Mouse (Mus musculus): Measurements from ENCODE around the gene Jmjd6. TPM values are rescaled to one million over a fixed set of nuclear protein-coding genes. Genes with fewer than 3 reads are reported as not detected.

Gene Jmjd6
- polyA plus RNA-seq, 1 experiment from 2014 or later: 86.2 TPM

DNA sequence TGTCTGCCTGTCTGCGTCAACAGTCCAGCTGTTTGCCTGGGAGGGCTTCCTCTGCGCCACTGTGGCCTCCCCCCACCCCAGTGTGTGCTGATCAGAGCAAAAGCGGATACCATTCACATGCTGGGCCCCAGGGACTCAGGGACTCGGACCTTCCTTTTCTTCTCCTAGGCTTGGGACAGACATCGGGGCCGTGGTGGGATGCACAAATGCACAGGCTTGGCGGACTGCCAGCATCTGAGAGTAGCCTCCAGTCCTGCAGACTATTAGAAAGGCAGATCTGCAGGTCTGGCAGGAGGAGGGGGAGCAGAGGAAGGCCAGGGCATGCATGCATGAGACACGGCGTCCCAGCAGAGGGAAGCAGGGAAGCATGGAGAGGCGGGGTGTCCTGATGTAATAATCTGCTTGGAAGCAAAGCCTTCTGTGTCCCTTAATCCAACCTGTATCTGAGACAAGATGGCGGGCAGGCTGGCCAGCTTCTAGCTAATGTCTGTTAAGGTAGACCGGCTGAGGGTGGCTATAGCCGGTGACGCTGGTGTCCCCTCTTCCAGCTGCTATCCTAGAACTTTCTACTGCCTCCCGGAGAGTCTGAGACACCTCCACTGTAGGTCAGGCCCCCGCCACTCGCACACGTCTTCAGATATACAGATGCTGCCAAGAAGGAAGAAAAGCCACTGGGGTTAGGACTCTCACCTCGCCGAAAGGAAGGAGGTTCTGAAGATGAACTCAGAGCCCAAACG is 30.3 kb downstream of the Jmjd6 start:
- Histone ChIP-seq H3K4me2 (peak overlapping the region; percentile 18; the same call in 1 of the 2 replicates), H3K4me3 (replicated peaks) (no peak overlapping the region), H3K9ac (replicated peaks) (no peak overlapping the region), H3K4me1 (replicated peaks) (peaks cover 55% of the 10 kb centered on the region), H3K9me3 (no peaks in the 10 kb centered on the region), H3K36me3 (no peaks in the 10 kb centered on the region), H3K27me3 (peaks cover 5% of the 10 kb centered on the region; the same call in 1 of the 2 replicates), H3K27ac (peak overlapping the region; percentile 93)
- WGBS: 50% methylated on average over 21 of the region's 21 CpGs
- peak; percentile 21; the same call in 1 of the 2 replicates for ATAC-seq (ENCODE audit: insufficient number of reproducible peaks, insufficient read depth, low FRiP score, low TSS enrichment, low read depth)

DNA sequence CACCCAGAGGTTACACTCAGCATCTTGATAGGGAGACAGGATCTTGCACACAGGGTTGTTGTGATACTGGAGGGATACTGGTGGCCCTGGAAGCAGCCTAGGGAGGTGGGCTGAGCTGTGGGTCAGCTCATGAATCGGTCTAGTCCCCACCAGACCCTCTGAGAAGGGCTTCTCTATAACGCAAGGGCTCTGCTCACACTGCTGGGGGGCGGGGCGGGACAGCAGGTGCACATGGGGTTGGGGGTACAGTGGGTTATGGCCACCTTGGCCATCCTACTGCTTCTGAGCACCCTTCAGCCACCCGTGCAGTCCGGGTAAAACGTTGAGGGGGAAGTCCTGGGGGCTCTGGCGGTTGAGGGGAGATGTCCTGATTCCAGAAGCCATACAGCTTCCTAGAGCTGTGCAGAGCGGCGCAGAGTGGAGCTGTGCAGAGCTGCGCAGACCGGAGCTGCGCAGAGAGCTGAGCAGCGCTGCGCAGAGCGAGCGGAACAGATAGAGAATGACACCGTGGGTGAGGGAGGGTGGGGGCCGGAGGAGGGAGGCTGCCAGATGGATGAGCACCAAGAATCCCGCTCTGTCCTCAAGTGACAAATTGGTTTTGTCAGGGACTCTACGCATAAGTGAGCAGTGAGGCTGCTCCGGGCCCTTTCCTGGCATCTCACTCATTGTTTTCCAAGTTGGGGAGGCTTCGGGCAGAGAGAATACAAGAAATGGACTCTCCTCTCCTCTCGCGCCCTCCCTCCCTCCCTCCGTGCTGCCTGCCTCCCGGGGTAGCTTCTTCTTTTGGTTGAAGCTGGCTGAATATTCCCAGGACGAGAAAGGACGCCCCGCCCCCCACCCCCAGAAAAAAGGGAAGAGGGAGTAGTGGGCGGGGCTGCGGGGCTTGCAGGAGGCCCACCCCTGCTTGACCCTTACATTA is 32.0 kb downstream of the Jmjd6 start:
- WGBS: 7% methylated on average over 32 of the region's 32 CpGs
- Histone ChIP-seq H3K9ac (replicated peaks) (peak overlapping the region; percentile 40), H3K4me2 (peak overlapping the region; percentile 68), H3K27ac (peak overlapping the region; percentile 56; the same call in 1 of the 2 replicates), H3K36me3 (no peaks in the 10 kb centered on the region), H3K4me3 (replicated peaks) (peak overlapping the region; percentile 39), H3K27me3 (peaks cover 5% of the 10 kb centered on the region; the same call in 1 of the 2 replicates), H3K4me1 (replicated peaks) (peaks cover 58% of the 10 kb centered on the region), H3K9me3 (no peaks in the 10 kb centered on the region)
- 0 out of 2 replicates have a peak, but pooled peaks have one; percentile 48 for ATAC-seq (ENCODE audit: insufficient number of reproducible peaks, insufficient read depth, low FRiP score, low TSS enrichment, low read depth)

DNA sequence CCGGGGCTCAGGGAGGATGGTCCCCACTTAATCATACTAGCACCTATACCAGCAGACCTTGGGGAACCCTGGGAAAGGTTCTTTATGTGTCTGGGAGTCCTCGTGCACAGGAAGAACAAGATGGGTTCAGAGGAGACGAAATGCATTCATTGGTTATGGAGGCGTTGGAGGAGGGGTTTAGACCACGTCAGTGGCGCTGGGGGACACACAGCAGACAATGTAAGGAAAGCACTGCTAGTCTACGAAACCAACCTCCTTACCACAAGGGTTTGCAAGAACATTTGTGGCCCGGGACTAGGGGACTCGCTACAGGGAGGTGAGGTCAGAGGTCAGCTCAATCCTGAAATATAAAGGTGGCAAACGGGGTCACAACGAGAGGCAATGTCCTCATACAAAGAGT is 32.7 kb downstream of the Jmjd6 start:
- H3K27ac ChIP-seq: no peak overlapping the region
- H3K27me3 ChIP-seq: peaks cover 5% of the 10 kb centered on the region; the same call in 1 of the 2 replicates
- no peaks in the 10 kb centered on the region for H3K9me3 ChIP-seq
- H3K9ac ChIP-seq (replicated peaks): no peak overlapping the region
- no peak for ATAC-seq (ENCODE audit: insufficient number of reproducible peaks, insufficient read depth, low FRiP score, low TSS enrichment, low read depth)
- no peaks in the 10 kb centered on the region for H3K36me3 ChIP-seq
- H3K4me3 ChIP-seq (replicated peaks): no peak overlapping the region
- no peak overlapping the region; the same call in 1 of the 2 replicates for H3K4me2 ChIP-seq
- H3K4me1 ChIP-seq (replicated peaks): peaks cover 57% of the 10 kb centered on the region
- 65% methylated on average over 11 of the region's 11 CpGs for WGBS

GRCm38 (mm10) chr11:116809520-116809919 is 33.7 kb downstream of the Jmjd6 start:
- H3K4me2 ChIP-seq: no peak overlapping the region
- H3K27ac ChIP-seq: no peak overlapping the region
- H3K4me3 ChIP-seq (replicated peaks): no peak overlapping the region
- H3K9ac ChIP-seq (replicated peaks): no peak overlapping the region
- peaks cover 5% of the 10 kb centered on the region; the same call in 1 of the 2 replicates for H3K27me3 ChIP-seq
- no peak for ATAC-seq (ENCODE audit: insufficient number of reproducible peaks, insufficient read depth, low FRiP score, low TSS enrichment, low read depth)
- H3K4me1 ChIP-seq (replicated peaks): peaks cover 47% of the 10 kb centered on the region
- no peaks in the 10 kb centered on the region for H3K9me3 ChIP-seq
- no peaks in the 10 kb centered on the region for H3K36me3 ChIP-seq
- whole genome bisulfite sequencing: 82% methylated on average over 8 of the region's 8 CpGs

GRCm38 (mm10) chr11:116808811-116809395 is 34.3 kb downstream of the Jmjd6 start:
- no peak overlapping the region for H3K27ac ChIP-seq

GRCm38 (mm10) chr11:116807938-116808606 is 35.2 kb downstream of the Jmjd6 start:
- Histone ChIP-seq H3K27me3 (peaks cover 5% of the 10 kb centered on the region; the same call in 1 of the 2 replicates), H3K4me3 (replicated peaks) (no peak overlapping the region), H3K4me1 (replicated peaks) (peaks cover 33% of the 10 kb centered on the region), H3K27ac (0 out of 2 replicates have a peak overlapping the region, but pooled peaks have one; percentile 41), H3K4me2 (no peak overlapping the region), H3K36me3 (no peaks in the 10 kb centered on the region), H3K9me3 (no peaks in the 10 kb centered on the region), H3K9ac (replicated peaks) (no peak overlapping the region)
- no peak for ATAC-seq (ENCODE audit: insufficient number of reproducible peaks, insufficient read depth, low FRiP score, low TSS enrichment, low read depth)
- 31% methylated on average over 7 of the region's 7 CpGs for WGBS

More at GRCm38 (mm10) chr11:116808811-116809395, 34.3 kb downstream of the Jmjd6 start:
- Histone ChIP-seq H3K36me3 (no peaks in the 10 kb centered on the region), H3K4me3 (replicated peaks) (no peak overlapping the region), H3K9me3 (no peaks in the 10 kb centered on the region), H3K9ac (replicated peaks) (no peak overlapping the region), H3K4me1 (replicated peaks) (peaks cover 41% of the 10 kb centered on the region), H3K4me2 (no peak overlapping the region), H3K27me3 (peaks cover 5% of the 10 kb centered on the region; the same call in 1 of the 2 replicates)
- 83% methylated on average over 11 of the region's 11 CpGs for WGBS
- no peak for ATAC-seq (ENCODE audit: insufficient number of reproducible peaks, insufficient read depth, low FRiP score, low TSS enrichment, low read depth)

GRCm38 (mm10) chr11:116807526-116807925 is 35.7 kb downstream of the Jmjd6 start:
- Histone ChIP-seq H3K4me2 (no peak overlapping the region), H3K27ac (no peak overlapping the region), H3K4me3 (replicated peaks) (no peak overlapping the region), H3K4me1 (replicated peaks) (peaks cover 27% of the 10 kb centered on the region), H3K36me3 (no peaks in the 10 kb centered on the region), H3K27me3 (peaks cover 5% of the 10 kb centered on the region; the same call in 1 of the 2 replicates), H3K9me3 (no peaks in the 10 kb centered on the region), H3K9ac (replicated peaks) (no peak overlapping the region)
- WGBS: 77% methylated on average over 3 of the region's 3 CpGs
- ATAC-seq (ENCODE audit: insufficient number of reproducible peaks, insufficient read depth, low FRiP score, low TSS enrichment, low read depth): no peak

DNA sequence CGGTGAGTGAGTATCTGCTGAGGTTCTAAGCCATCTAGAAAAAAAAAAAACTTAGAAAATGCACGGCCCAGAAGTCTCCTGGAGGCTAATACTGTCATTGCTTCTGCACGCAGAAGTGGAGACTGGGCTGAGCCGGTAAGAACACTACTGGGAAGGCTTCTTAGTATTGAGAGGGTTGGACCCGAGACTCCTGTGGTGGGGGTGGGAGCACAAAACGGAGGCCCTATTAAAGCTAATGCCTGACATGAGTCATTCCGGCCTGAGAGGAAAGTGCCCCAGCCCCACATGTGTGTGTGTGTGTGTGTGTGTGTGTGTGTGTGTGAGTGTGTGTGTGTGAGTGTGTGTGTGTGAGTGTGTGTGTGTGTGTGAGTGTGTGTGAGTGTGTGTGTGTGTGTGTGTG is 36.1 kb downstream of the Jmjd6 start:
- Histone ChIP-seq H3K9me3 (no peaks in the 10 kb centered on the region), H3K4me1 (replicated peaks) (peaks cover 23% of the 10 kb centered on the region), H3K4me2 (no peak overlapping the region), H3K9ac (replicated peaks) (no peak overlapping the region), H3K27ac (no peak overlapping the region), H3K36me3 (no peaks in the 10 kb centered on the region), H3K4me3 (replicated peaks) (no peak overlapping the region), H3K27me3 (peaks cover 5% of the 10 kb centered on the region; the same call in 1 of the 2 replicates)
- ATAC-seq (ENCODE audit: insufficient number of reproducible peaks, insufficient read depth, low FRiP score, low TSS enrichment, low read depth): no peak
- WGBS: 58% methylated on average over 7 of the region's 7 CpGs

DNA sequence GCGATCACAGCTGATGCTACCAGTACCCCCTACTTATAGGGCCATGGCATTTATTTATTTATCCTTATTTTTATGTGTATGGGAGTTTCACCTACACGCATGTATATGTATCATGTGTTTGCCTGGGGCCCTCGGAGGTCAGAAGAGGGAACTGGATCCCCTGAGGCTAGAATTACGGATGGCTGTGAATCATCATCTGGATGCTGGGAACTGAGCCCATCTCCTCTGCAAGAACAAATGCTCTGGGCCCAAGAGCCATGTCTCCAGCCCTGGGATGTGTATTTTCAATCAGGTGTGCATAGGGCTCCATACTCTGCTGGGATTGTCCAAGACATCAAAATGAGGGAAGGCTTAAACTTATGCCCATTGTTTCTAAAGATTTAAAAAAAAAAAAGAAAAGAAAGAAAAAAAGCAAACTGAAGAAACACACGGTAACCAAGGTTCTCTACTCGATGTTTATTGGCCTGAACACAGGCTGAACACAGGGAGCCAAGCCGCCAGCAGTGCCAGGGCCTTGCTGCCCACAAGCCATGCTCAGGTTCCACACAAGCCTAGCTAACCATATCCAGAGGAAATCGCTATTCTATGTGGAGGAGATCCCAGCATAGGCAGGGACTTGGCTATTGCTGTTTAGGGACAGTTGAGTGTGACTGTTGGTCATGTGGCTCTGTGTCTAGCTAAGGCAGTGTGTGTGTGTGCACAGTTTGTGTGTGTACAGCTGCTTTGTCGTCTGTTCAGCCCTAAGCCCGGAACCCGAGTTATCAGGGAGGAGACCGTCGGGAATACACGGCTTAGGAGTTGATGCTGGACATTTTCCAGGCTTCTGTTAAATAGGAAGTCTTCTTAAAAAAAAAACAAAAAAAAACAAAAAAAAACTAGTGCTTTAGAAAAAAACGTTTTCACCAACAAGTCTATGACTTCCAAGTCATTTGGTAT is 36.8 kb downstream of the Jmjd6 start:
- Histone ChIP-seq H3K9me3 (no peaks in the 10 kb centered on the region), H3K9ac (replicated peaks) (no peak overlapping the region), H3K4me3 (replicated peaks) (no peak overlapping the region), H3K27ac (0 out of 2 replicates have a peak overlapping the region, but pooled peaks have one; percentile 41), H3K36me3 (no peaks in the 10 kb centered on the region), H3K27me3 (peaks cover 5% of the 10 kb centered on the region; the same call in 1 of the 2 replicates), H3K4me1 (replicated peaks) (peaks cover 18% of the 10 kb centered on the region), H3K4me2 (no peak overlapping the region)
- no peak for ATAC-seq (ENCODE audit: insufficient number of reproducible peaks, insufficient read depth, low FRiP score, low TSS enrichment, low read depth)
- WGBS: 84% methylated on average over 15 of the region's 15 CpGs
